Mouse (Mus musculus) liver, embryonic 14.5 days (tissue): ENCODE results near the gene Dcaf7. TPM values are rescaled to one million over a fixed set of nuclear protein-coding genes. Genes with fewer than 3 reads are reported as not detected.
"Not testable (repeated sequence)": the region's sequence is repeated elsewhere in the genome, so short reads cannot be mapped to it uniquely, and the experiment has no call there.

Experiments used
- ATAC-seq: fragments of 200-750 bp; cut with Nextera tagmentation; 2 replicates; pipeline ENCODE4 v1.8.0; 2017; ENCODE audit warnings: moderate number of reproducible peaks, mild to moderate bottlenecking, moderate library complexity; ENCODE audit not compliant: insufficient read depth
- DNase-seq, 3 experiments: peaks; one replicate each; pipeline ENCODE4 v3.0.0-alpha.2; 2012 to 2013; ENCODE audit warnings: low read depth in 3 of 3, low spot score in 3 of 3
- H3K27ac ChIP-seq: fragments of 300-500 bp; sonication (generic); 2 replicates; pipeline ENCODE4 v1.5.1; 2014; ENCODE audit warnings: moderate library complexity, mild to moderate bottlenecking, control low read depth, inconsistent platforms
- H3K27me3 ChIP-seq: fragments of 300-500 bp; sonication (generic); 2 replicates; pipeline ENCODE4 v1.6.1; 2014; ENCODE audit warnings: mild to moderate bottlenecking, low read length, moderate library complexity; ENCODE audit not compliant: control insufficient read depth, insufficient read depth
- H3K36me3 ChIP-seq: fragments of 300-500 bp; sonication (generic); replicated peaks from 2 replicates; pipeline ENCODE4 v1.6.1; 2014; ENCODE audit warnings: low read depth; ENCODE audit not compliant: control insufficient read depth, insufficient read depth
- H3K4me1 ChIP-seq, 2 experiments: fragments of 200-500 bp in 1 of 2; fragments of 300-500 bp in 1 of 2; sonication (generic) in 1 of 2; replicated peaks; 2 replicates each; pipeline ENCODE4 v1.6.1; 2012 to 2014; ENCODE audit warnings: antibody characterized with exemption in 1 of 2, inconsistent platforms in 1 of 2, low read length in 1 of 2; ENCODE audit not compliant: control insufficient read depth in 2 of 2, insufficient read depth in 2 of 2
- H3K4me2 ChIP-seq: fragments of 300-500 bp; sonication (generic); 2 replicates; pipeline ENCODE4 v1.6.1; 2014; ENCODE audit warnings: low read depth, mild to moderate bottlenecking, control low read depth, moderate library complexity
- H3K4me3 ChIP-seq, 2 experiments: fragments of 200-500 bp in 1 of 2; fragments of 300-500 bp in 1 of 2; sonication (generic) in 1 of 2; 2 replicates each; pipeline ENCODE4 v1.5.1; 2012 to 2014; ENCODE audit warnings: low read depth in 2 of 2, low read length in 2 of 2, mild to moderate bottlenecking in 2 of 2, control low read depth in 1 of 2, inconsistent platforms in 1 of 2, moderate library complexity in 1 of 2; ENCODE audit not compliant: insufficient read depth in 1 of 2
- H3K9ac ChIP-seq: fragments of 300-500 bp; sonication (generic); replicated peaks from 2 replicates; pipeline ENCODE4 v1.6.1; 2014; ENCODE audit warnings: mild to moderate bottlenecking, control low read depth, moderate library complexity
- H3K9me3 ChIP-seq: fragments of 300-500 bp; sonication (generic); 2 replicates; pipeline ENCODE4 v1.6.1; 2016; ENCODE audit warnings: low read length, mixed read lengths; ENCODE audit not compliant: control insufficient read depth
- CTCF ChIP-seq: IDR thresholded peaks from 2 replicates; pipeline ENCODE4 v1.5.1; 2016; ENCODE audit warnings: antibody characterized with exemption, low read depth, control low read depth
- EP300 ChIP-seq: IDR thresholded peaks from 2 replicates; pipeline ENCODE4 v1.6.1; 2016; ENCODE audit warnings: antibody characterized with exemption, low read depth
- WGBS: fragments of 180-500 bp; shearing (Covaris S2); extraction: QIAGEN DNeasy Blood & Tissue Kit; methylation state at CpG from one replicate; pipeline ENCODE4 v1.1.7; 2014; ENCODE audit not compliant: insufficient replicate concordance; 5-methylcytosine and 5-hydroxymethylcytosine counted together
- polyA plus RNA-seq, 2 experiments: library from polyadenylated mRNA; depleted of rRNA in 1 of 2; stranded (reverse) in 1 of 2; unstranded in 1 of 2; fragments of >200 nt; fragmentation: Nextera tagmentation in 1 of 2; extraction: Ambion mirVana in 1 of 2; gene quantifications; 2 replicates each; pipeline versions ENCODE4 v1.2.1 to v1.2.3; 2012 to 2014

Dcaf7 gene
- polyA plus RNA-seq, 2 experiments = 15.5 to 21.6 TPM

- ATAC-seq = no peak
- H3K4me3 ChIP-seq = no peak overlapping the region
- H3K27ac ChIP-seq = no peak overlapping the region
- no peaks in the 10 kb centered on the region for H3K27me3 ChIP-seq
- H3K36me3 ChIP-seq = peaks cover 9% of the 10 kb centered on the region
- H3K9ac ChIP-seq = no peak overlapping the region
- TF ChIP-seq EP300 = no peak
- no peak for TF ChIP-seq CTCF
- H3K9me3 ChIP-seq = no peaks in the 10 kb centered on the region
- WGBS = 75% methylated on average over 1 of the region's 1 CpGs
- H3K4me2 ChIP-seq = no peak overlapping the region
- no peak for DNase-seq
- peaks cover 16 to 25% of the 10 kb centered on the region in 2 experiments for H3K4me1 ChIP-seq
Observed at GRCm38 (mm10) chr11:106061311-106061710, 24.6 kb downstream of the Dcaf7 start.

GRCm38 (mm10) chr11:106063756-106064155 lies 27.1 kb downstream of the Dcaf7 start:
- H3K27ac ChIP-seq = no peak overlapping the region
- ATAC-seq = no peak
- no peaks in the 10 kb centered on the region for H3K36me3 ChIP-seq
- H3K27me3 ChIP-seq = no peaks in the 10 kb centered on the region
- H3K9ac ChIP-seq = no peak overlapping the region
- no peak for TF ChIP-seq CTCF
- TF ChIP-seq EP300 = no peak
- no peak overlapping the region for H3K4me3 ChIP-seq
- 71% methylated on average over 5 of the region's 5 CpGs for WGBS
- no peak overlapping the region for H3K4me2 ChIP-seq
- no peaks in the 10 kb centered on the region for H3K9me3 ChIP-seq
- DNase-seq = no peak
- H3K4me1 ChIP-seq = peaks cover 10 to 13% of the 10 kb centered on the region in 2 experiments

- Histone ChIP-seq H3K4me1 (peaks cover 10 to 11% of the 10 kb centered on the region in 2 experiments), H3K4me3 (peak overlapping the region; percentile 69 to 94), H3K9me3 (no peaks in the 10 kb centered on the region), H3K27me3 (no peaks in the 10 kb centered on the region), H3K36me3 (no peaks in the 10 kb centered on the region), H3K4me2 (peak overlapping the region; percentile 96), H3K27ac (peak overlapping the region; percentile 44; the same call in 1 of the 2 replicates), H3K9ac (peak overlapping the region; percentile 95)
- TF ChIP-seq CTCF (no peak), EP300 (peak; percentile 65)
- DNase-seq (peak in 2 of 3 experiments; percentile 45 to 46), ATAC-seq (no peak)
- 16% methylated on average over 18 of the region's 18 CpGs for WGBS
Observed at GRCm38 (mm10) chr11:106065073-106065922, 28.6 kb downstream of the Dcaf7 start.

GRCm38 (mm10) chr11:106065923-106066571 lies 29.4 kb downstream of the Dcaf7 start, which contains the start of gene Taco1:
Gene Taco1, plus strand, starts transcription at chr11:106066061.
- H3K27ac ChIP-seq = peak within 1 kb of the TSS; percentile 64
- H3K9ac ChIP-seq = peak within 1 kb of the TSS; percentile 95
- no peaks in the 10 kb centered on the region for H3K27me3 ChIP-seq
- under 1% methylated on average over 49 of the region's 49 CpGs for WGBS
- no peaks in the 10 kb centered on the region for H3K36me3 ChIP-seq
- H3K4me3 ChIP-seq = peak within 1 kb of the TSS; percentile 69 to 94
- peak; percentile 86 to 91 (median 89) for DNase-seq
- H3K4me2 ChIP-seq = peak within 1 kb of the TSS; percentile 96
- TF ChIP-seq EP300 (no peak; the same call in 1 of the 2 replicates), CTCF (peak; percentile 66)
- H3K9me3 ChIP-seq = no peaks in the 10 kb centered on the region
- H3K4me1 ChIP-seq = peaks cover 10 to 11% of the 10 kb centered on the region in 2 experiments
- ATAC-seq = peak; percentile 96

GRCm38 (mm10) chr11:106066616-106067015 lies 29.9 kb downstream of the Dcaf7 start:
- Histone ChIP-seq H3K4me1 (peaks cover 10 to 11% of the 10 kb centered on the region in 2 experiments), H3K9ac (peak overlapping the region; percentile 95), H3K4me2 (peak overlapping the region; percentile 96), H3K4me3 (peak overlapping the region; percentile 69 to 94), H3K27ac (peak overlapping the region; percentile 64)
- 5% methylated on average over 23 of the region's 23 CpGs for WGBS
- DNase-seq = peak; percentile 69 to 79 (median 75)
- H3K9me3 ChIP-seq, H3K36me3 ChIP-seq, ATAC-seq, H3K27me3 ChIP-seq: not testable (repeated sequence)
